In genomic region chr2:11552966-11553451, GRCm38 (mm10) we compare ENCODE assay signal across 8 mouse cellular contexts. TPM values are rescaled to one million over a fixed set of nuclear protein-coding genes. Genes with fewer than 3 reads are reported as not detected.
DNase-seq lines count a peak whose midpoint lies in the region; ATAC-seq and TF ChIP-seq lines count a peak whose summit lies in the region.

No protein-coding gene starts in this region.

- peaks cover 11% of the 10 kb centered on the region; the same call in 1 of the 2 replicates for H3K27me3 ChIP-seq in forebrain, postnatal 0 days (ENCODE audit: insufficient read depth, low read length)
- peaks cover 5% of the 10 kb centered on the region; the same call in 1 of the 2 replicates for H3K27me3 ChIP-seq in small intestine, adult 2 months (ENCODE audit: control insufficient read depth, insufficient read depth, low read length)

- H3K4me1 ChIP-seq in forebrain, postnatal 0 days (ENCODE audit: insufficient read depth), result peaks cover 4% of the 10 kb centered on the region; the same call in 1 of the 2 replicates
- peaks cover 9% of the 10 kb centered on the region; the same call in 1 of the 2 replicates for H3K4me1 ChIP-seq in small intestine, adult 2 months (ENCODE audit: control insufficient read depth, insufficient read depth, insufficient read length, low read length)

- no peaks in the 10 kb centered on the region for H3K9me3 ChIP-seq in forebrain, postnatal 0 days (ENCODE audit: low read length)

- ATAC-seq in forebrain, postnatal 0 days, result peak; percentile 16; the same call in 1 of the 2 replicates

- H3K27ac ChIP-seq in forebrain, postnatal 0 days (ENCODE audit: low read depth, low read length), result no peak overlapping the region
- peak overlapping the region; percentile 17 for H3K27ac ChIP-seq in small intestine, adult 2 months (ENCODE audit: insufficient read depth, low read depth, low read length)

- peak overlapping the region; percentile 60; the same call in 1 of the 2 replicates for H3K9ac ChIP-seq in forebrain, postnatal 0 days

- WGBS in forebrain, postnatal 0 days, result 5% methylated on average over 15 of the region's 15 CpGs
- WGBS in small intestine, adult 2 months, result 16% methylated on average over 15 of the region's 15 CpGs

- H3K4me2 ChIP-seq in forebrain, postnatal 0 days (ENCODE audit: low read depth), result peak overlapping the region; percentile 99

- DNase-seq in spleen, postnatal 36 days (ENCODE audit: low spot score in 2 of 2), result peak; percentile 28 to 38
- no peak for DNase-seq in spleen, postnatal 4 days (ENCODE audit: low spot score in 2 of 2)
- DNase-seq in cerebellum, adult 11 months, result peak; percentile 17
- no peak for DNase-seq in forebrain, postnatal 0 days
- peak; percentile 51 for DNase-seq in kidney, adult 18-20 months
- DNase-seq in lung, postnatal 10 days, result peak; percentile 37
- no peak for DNase-seq in layer of hippocampus, adult 11-12 months (ENCODE audit: low spot score)

- no peak for TF ChIP-seq POLR2A in small intestine, adult 2 months (IDR thresholded peaks at IDR 0.05; ENCODE audit: low read depth, low read length)

- H3K36me3 ChIP-seq in forebrain, postnatal 0 days (ENCODE audit: insufficient read depth), result no peaks in the 10 kb centered on the region
- no peaks in the 10 kb centered on the region for H3K36me3 ChIP-seq in small intestine, adult 2 months (ENCODE audit: control insufficient read depth, insufficient read depth, low read length)

- no peak for TF ChIP-seq CTCF in forebrain, postnatal 0 days (IDR thresholded peaks at IDR 0.05; ENCODE audit: low read depth)
- no peak for TF ChIP-seq CTCF in small intestine, adult 2 months (IDR thresholded peaks at IDR 0.05; ENCODE audit: extremely low read depth, insufficient read length, insufficient replicate concordance, low read depth, low read length)

- peak overlapping the region; percentile 60 for H3K4me3 ChIP-seq in forebrain, postnatal 0 days (ENCODE audit: low read depth, low read length)
- peak overlapping the region; percentile 82 for H3K4me3 ChIP-seq in small intestine, adult 2 months (ENCODE audit: low read depth, low read length)

RNA-seq across cellular contexts. Expression of gene Pfkfb3, which starts 0.9 kb away (rescaled TPM):
- total RNA-seq in forebrain, postnatal 0 days (2014; rRNA removed), result 19.2 and 22.5 TPM in 2 replicates
- 21.0 and 28.9 TPM in 2 replicates for polyA plus RNA-seq in forebrain, postnatal 0 days (2015; fragmentation: Nextera tagmentation; extraction: Ambion mirVana)
- polyA plus RNA-seq in small intestine, adult 2 months (2012; rRNA removed), result 14.2 and 15.5 TPM in 2 replicates

RNA-seq across cellular contexts. Expression of gene Rbm17, which starts 50.9 kb away (rescaled TPM):
- total RNA-seq in forebrain, postnatal 0 days (2014; rRNA removed), result 95.3 and 95.4 TPM in 2 replicates
- 129 and 130 TPM in 2 replicates for polyA plus RNA-seq in forebrain, postnatal 0 days (2015; fragmentation: Nextera tagmentation; extraction: Ambion mirVana)
- polyA plus RNA-seq in small intestine, adult 2 months (2012; rRNA removed), result 6.4 and 14.0 TPM in 2 replicates

Comparison
In these comparisons a context has a peak if more than half of its experiments do, and no peak if none do; other contexts are left out.
1. DNase-seq: peak in spleen, postnatal 36 days (2 of 2), cerebellum, adult 11 months (single experiment), kidney, adult 18-20 months (single experiment) and lung, postnatal 10 days (single experiment); none in spleen, postnatal 4 days (0 of 2), forebrain, postnatal 0 days (single experiment) and layer of hippocampus, adult 11-12 months (single experiment).